Mouse (Mus musculus) testis, adult 2 months (tissue): ENCODE results near the gene Tmem230.

Experiments used
- CTCF ChIP-seq: fragments of 200-500 bp; IDR thresholded peaks from 2 replicates; pipeline ENCODE4 v1.5.1; 2012; ENCODE audit warnings: low read depth, mild to moderate bottlenecking, inconsistent platforms, low read length, moderate library complexity; ENCODE audit not compliant: control insufficient read depth, insufficient read depth, insufficient replicate concordance
- POLR2A ChIP-seq: fragments of 200-500 bp; IDR thresholded peaks from 2 replicates; pipeline ENCODE4 v1.6.1; 2012; ENCODE audit warnings: low read depth, mild to moderate bottlenecking, inconsistent platforms, low read length, moderate library complexity; ENCODE audit not compliant: control insufficient read depth

- TF ChIP-seq CTCF (no peak), POLR2A (no peak)
Observed at GRCm38 (mm10) chr2:132206316-132206881, 41.2 kb downstream of the Tmem230 start.
